Mouse (Mus musculus) limb, embryonic 13.5 days (tissue): ENCODE results near the gene Gnmt. TPM values are rescaled to one million over a fixed set of nuclear protein-coding genes. Genes with fewer than 3 reads are reported as not detected.

Experiments
- ATAC-seq: fragments of 200-750 bp; cut with Nextera tagmentation; 2 replicates; pipeline ENCODE4 v1.8.0; 2017; ENCODE audit warnings: low read depth, moderate number of reproducible peaks, moderate TSS enrichment; ENCODE audit not compliant: low FRiP score
- H3K27ac ChIP-seq: fragments of 300-500 bp; sonication (generic); 2 replicates; pipeline ENCODE4 v1.5.1; 2015; ENCODE audit warnings: inconsistent platforms, mild to moderate bottlenecking, moderate library complexity
- H3K27me3 ChIP-seq: fragments of 300-500 bp; sonication (generic); 2 replicates; pipeline ENCODE4 v1.6.1; 2015; ENCODE audit warnings: mild to moderate bottlenecking, inconsistent platforms
- H3K36me3 ChIP-seq: fragments of 300-500 bp; sonication (generic); 2 replicates; pipeline ENCODE4 v1.6.1; 2015; ENCODE audit warnings: inconsistent platforms, mild to moderate bottlenecking, moderate library complexity
- H3K4me1 ChIP-seq: fragments of 300-500 bp; sonication (generic); 2 replicates; pipeline ENCODE4 v1.6.1; 2015; ENCODE audit warnings: inconsistent platforms
- H3K4me2 ChIP-seq: fragments of 300-500 bp; sonication (generic); replicated peaks from 2 replicates; pipeline ENCODE4 v1.6.1; 2015; ENCODE audit warnings: inconsistent platforms, mild to moderate bottlenecking, moderate library complexity
- H3K4me3 ChIP-seq: fragments of 300-500 bp; sonication (generic); 2 replicates; pipeline ENCODE4 v1.5.1; 2015; ENCODE audit warnings: moderate library complexity, mild to moderate bottlenecking, inconsistent platforms
- H3K9ac ChIP-seq: fragments of 300-500 bp; sonication (generic); 2 replicates; pipeline ENCODE4 v1.6.1; 2015; ENCODE audit warnings: mild to moderate bottlenecking, inconsistent platforms
- H3K9me3 ChIP-seq: fragments of 300-500 bp; sonication (generic); 2 replicates; pipeline ENCODE4 v1.6.1; 2016; ENCODE audit warnings: inconsistent platforms
- WGBS: fragments of 180-500 bp; shearing (Covaris S2); methylation state at CpG from one replicate; pipeline ENCODE4 v1.1.7; 2015; 5-methylcytosine and 5-hydroxymethylcytosine counted together
- polyA plus RNA-seq: library from polyadenylated mRNA; unstranded; fragments of >200 nt; fragmentation: Nextera tagmentation; extraction: Ambion mirVana; gene quantifications from 2 replicates; pipeline ENCODE4 v1.2.1, GENCODE M21; 2015

Gene Gnmt
- polyA plus RNA-seq, 1 experiment from 2014 or later = 0.57 TPM

- 0 out of 2 replicates have a peak overlapping the region, but pooled peaks have one; percentile 2 for H3K9ac ChIP-seq
- H3K27me3 ChIP-seq = no peaks in the 10 kb centered on the region
- no peak for ATAC-seq
- WGBS = 49% methylated on average over 5 of the region's 5 CpGs
- no peaks in the 10 kb centered on the region for H3K9me3 ChIP-seq
- H3K4me1 ChIP-seq = peaks cover 25% of the 10 kb centered on the region
- H3K36me3 ChIP-seq = peaks cover 51% of the 10 kb centered on the region
- H3K27ac ChIP-seq = no peak overlapping the region
- H3K4me3 ChIP-seq = no peak overlapping the region
- H3K4me2 ChIP-seq = no peak overlapping the region
Observed at GRCm38 (mm10) chr17:46699245-46699644, 29.7 kb downstream of the Gnmt start.

DNA sequence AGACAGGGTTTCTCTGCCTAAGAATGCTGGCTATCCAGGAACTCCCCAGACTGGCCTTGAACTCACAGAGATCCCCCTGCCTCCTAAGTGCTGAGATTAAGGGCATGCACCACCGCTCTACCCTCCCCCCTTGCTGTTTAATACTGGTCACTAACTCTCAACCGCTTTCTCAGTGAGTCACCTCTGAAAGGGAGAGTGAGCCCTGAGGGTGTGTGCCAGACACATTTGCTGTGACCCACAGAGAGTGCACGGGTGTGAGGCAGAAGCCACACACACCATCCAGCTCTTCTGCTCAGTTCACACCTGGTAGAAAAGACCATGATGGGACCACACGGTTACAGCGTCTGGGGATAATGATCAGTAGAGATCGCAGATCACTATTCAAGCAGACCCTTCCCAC, 30.5 kb downstream of the Gnmt start:
- 79% methylated on average over 6 of the region's 6 CpGs for WGBS

GRCm38 (mm10) chr17:46694517-46695063, 34.4 kb downstream of the Gnmt start:
- Histone ChIP-seq H3K27me3 (no peaks in the 10 kb centered on the region), H3K36me3 (peaks cover 61% of the 10 kb centered on the region), H3K9ac (no peak overlapping the region), H3K4me2 (no peak overlapping the region), H3K4me1 (no peaks in the 10 kb centered on the region), H3K9me3 (no peaks in the 10 kb centered on the region), H3K4me3 (no peak overlapping the region), H3K27ac (no peak overlapping the region)
- WGBS = 86% methylated on average over 1 of the region's 1 CpGs
- ATAC-seq = no peak

More for the DNA sequence above, 30.5 kb downstream of the Gnmt start:
- Histone ChIP-seq H3K27me3 (no peaks in the 10 kb centered on the region), H3K9ac (no peak overlapping the region), H3K4me3 (no peak overlapping the region), H3K9me3 (no peaks in the 10 kb centered on the region), H3K4me1 (peaks cover 19% of the 10 kb centered on the region), H3K4me2 (no peak overlapping the region), H3K27ac (no peak overlapping the region), H3K36me3 (peaks cover 54% of the 10 kb centered on the region)
- no peak for ATAC-seq

DNA sequence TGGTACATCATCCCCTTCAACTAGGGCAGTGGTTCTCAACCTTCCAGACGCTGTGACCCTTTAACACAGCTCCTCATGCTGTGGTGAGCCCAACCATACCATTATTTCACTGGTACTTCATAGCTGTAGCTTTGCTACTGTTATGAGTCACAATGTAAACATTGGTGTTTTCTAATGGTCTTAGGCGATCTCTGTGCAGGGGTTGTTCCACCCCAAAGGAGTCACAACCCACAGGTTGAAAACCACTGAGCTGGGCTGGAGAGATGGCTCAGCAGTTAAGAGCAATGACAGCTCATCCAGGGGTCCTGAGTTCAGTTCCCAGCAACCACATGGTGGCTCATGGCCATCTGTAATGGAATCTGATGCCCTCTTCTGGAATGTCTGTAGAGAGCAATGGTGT, 37.6 kb downstream of the Gnmt start:
- Histone ChIP-seq H3K9ac (no peak overlapping the region), H3K4me2 (no peak overlapping the region), H3K9me3 (no peaks in the 10 kb centered on the region), H3K4me1 (no peaks in the 10 kb centered on the region), H3K36me3 (peaks cover 44% of the 10 kb centered on the region), H3K27ac (no peak overlapping the region), H3K27me3 (no peaks in the 10 kb centered on the region), H3K4me3 (no peak overlapping the region)
- ATAC-seq = no peak
- WGBS = 86% methylated on average over 2 of the region's 2 CpGs

DNA sequence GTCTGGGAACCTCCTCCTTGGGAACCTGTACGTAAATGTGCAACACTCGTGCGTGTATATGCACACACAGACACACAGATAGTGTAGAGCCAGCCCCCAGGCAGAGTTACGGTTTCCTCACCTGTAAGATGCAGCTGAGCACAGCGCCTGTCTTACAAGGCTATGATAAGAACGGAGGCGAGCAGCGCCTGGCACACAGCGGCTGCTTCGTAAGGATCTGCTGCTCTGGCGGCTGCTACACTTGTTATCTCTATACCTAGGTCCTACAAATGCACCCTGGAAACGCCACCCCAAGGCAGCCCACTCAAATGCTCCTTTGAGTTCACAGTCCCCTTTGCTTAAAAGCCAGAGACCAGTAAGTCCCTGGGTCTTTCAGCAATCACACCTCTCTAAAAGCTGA, 38.3 kb downstream of the Gnmt start:
- H3K27me3 ChIP-seq = no peaks in the 10 kb centered on the region
- no peaks in the 10 kb centered on the region for H3K9me3 ChIP-seq
- H3K9ac ChIP-seq = no peak overlapping the region
- ATAC-seq = no peak
- no peak overlapping the region for H3K4me2 ChIP-seq
- no peak overlapping the region for H3K4me3 ChIP-seq
- 92% methylated on average over 12 of the region's 12 CpGs for WGBS
- peaks cover 44% of the 10 kb centered on the region for H3K36me3 ChIP-seq
- no peaks in the 10 kb centered on the region for H3K4me1 ChIP-seq
- no peak overlapping the region for H3K27ac ChIP-seq

- ATAC-seq = no peak
Observed at GRCm38 (mm10) chr17:46685913-46686312, 43.1 kb downstream of the Gnmt start.

DNA sequence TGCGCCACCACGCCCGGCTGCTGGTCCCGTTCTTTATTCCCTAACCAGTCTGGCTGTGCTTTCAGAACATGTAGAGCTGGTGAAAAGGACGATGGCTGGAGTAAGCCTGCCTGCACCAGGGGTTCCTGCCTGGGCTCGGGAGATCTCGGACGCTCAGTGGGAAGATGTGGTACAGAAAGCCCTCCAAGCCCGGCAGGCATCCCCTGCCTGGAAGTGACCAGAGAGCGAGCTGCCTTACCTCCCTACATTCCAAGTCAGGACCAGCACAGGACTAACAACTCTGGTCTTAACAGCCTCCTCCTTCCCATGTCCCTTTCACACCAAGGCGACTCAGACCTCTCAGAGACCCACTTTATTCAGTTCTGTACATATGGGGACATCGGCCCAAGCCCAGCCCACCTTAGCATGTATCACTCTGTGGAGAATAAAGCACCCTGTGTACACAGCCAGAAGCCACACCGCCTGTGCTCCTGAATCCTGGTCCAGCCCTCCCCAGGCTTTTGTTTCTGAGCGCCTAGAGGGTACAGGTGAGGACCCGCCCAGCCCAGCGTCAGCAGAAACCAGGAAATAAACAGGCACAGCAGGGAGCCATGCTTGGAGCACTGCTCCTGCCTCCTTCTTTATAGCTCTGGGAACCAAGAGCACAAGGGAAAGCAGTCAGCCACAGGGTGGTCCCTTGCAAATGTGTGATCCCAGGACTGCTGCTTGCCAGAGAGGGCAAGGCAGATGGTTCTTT, 46.1 kb downstream of the Gnmt start:
- WGBS = 83% methylated on average over 16 of the region's 16 CpGs
- ATAC-seq = no peak
- Histone ChIP-seq H3K9ac (0 out of 2 replicates have a peak overlapping the region, but pooled peaks have one; percentile 19), H3K4me3 (no peak overlapping the region), H3K4me2 (no peak overlapping the region), H3K9me3 (no peaks in the 10 kb centered on the region), H3K27ac (no peak overlapping the region), H3K4me1 (peaks cover 27% of the 10 kb centered on the region), H3K27me3 (no peaks in the 10 kb centered on the region), H3K36me3 (peaks cover 59% of the 10 kb centered on the region)

More at GRCm38 (mm10) chr17:46685913-46686312, 43.1 kb downstream of the Gnmt start:
- H3K4me1 ChIP-seq = peaks cover 8% of the 10 kb centered on the region
- H3K36me3 ChIP-seq = peaks cover 58% of the 10 kb centered on the region
- WGBS = 92% methylated on average over 6 of the region's 6 CpGs
- H3K27ac ChIP-seq = no peak overlapping the region
- H3K9me3 ChIP-seq = no peaks in the 10 kb centered on the region
- no peak overlapping the region for H3K9ac ChIP-seq
- H3K4me2 ChIP-seq = no peak overlapping the region
- no peak overlapping the region for H3K4me3 ChIP-seq
- H3K27me3 ChIP-seq = no peaks in the 10 kb centered on the region

- H3K4me1 ChIP-seq = peaks cover 27% of the 10 kb centered on the region
- peak overlapping the region; percentile 88 for H3K4me3 ChIP-seq
- H3K36me3 ChIP-seq = peaks cover 59% of the 10 kb centered on the region
- no peaks in the 10 kb centered on the region for H3K9me3 ChIP-seq
- H3K4me2 ChIP-seq = peak overlapping the region; percentile 90
- H3K9ac ChIP-seq = peak overlapping the region; percentile 75
- 22% methylated on average over 12 of the region's 12 CpGs for WGBS
- H3K27me3 ChIP-seq = no peaks in the 10 kb centered on the region
- H3K27ac ChIP-seq = peak overlapping the region; percentile 49
- ATAC-seq = no peak
Observed at GRCm38 (mm10) chr17:46681466-46682118, 47.4 kb downstream of the Gnmt start.

DNA sequence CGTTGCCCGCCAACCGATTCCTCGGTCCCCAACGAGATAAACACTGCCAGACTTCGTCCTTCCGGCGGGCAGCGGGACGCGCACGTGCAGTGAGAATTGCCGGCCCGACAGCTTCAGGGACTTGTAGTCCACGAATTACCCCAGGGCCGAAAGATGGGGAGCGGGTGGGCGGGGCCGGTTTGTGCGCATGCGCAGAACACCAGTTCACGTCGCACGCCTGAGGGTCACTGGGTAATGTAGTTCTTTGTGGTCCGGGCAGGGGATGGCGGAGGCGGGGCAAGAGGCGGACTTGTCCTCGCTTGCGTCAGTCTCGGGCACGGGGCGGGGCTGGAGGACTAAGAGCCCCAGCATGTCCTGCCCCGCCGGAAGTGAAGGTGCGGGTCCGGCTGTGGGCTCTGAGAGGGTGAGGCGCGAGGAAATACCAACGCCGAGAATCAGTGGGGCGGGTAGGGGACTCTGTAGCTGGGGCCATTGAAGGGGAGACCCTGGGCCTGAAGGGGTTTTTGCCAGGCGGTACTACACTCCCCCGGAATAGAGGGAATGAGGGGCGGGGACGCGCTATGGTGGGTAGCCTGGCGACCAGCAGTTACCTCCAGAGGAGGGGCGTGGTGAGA, 48.1 kb downstream of the Gnmt start, which contains the start of gene Klhdc3:
Klhdc3 (minus strand) TSS at position 155 of the 614 bp plus-strand sequence.
- Histone ChIP-seq H3K9me3 (no peaks in the 10 kb centered on the region), H3K36me3 (peaks cover 59% of the 10 kb centered on the region), H3K4me1 (peaks cover 27% of the 10 kb centered on the region), H3K27me3 (no peaks in the 10 kb centered on the region), H3K27ac (peak within 1 kb of the TSS; percentile 90), H3K4me2 (peak within 1 kb of the TSS; percentile 90), H3K4me3 (peak within 1 kb of the TSS; percentile 88), H3K9ac (peak within 1 kb of the TSS; percentile 81)
- peak; percentile 98 for ATAC-seq
- WGBS = under 1% methylated on average over 49 of the region's 49 CpGs

DNA sequence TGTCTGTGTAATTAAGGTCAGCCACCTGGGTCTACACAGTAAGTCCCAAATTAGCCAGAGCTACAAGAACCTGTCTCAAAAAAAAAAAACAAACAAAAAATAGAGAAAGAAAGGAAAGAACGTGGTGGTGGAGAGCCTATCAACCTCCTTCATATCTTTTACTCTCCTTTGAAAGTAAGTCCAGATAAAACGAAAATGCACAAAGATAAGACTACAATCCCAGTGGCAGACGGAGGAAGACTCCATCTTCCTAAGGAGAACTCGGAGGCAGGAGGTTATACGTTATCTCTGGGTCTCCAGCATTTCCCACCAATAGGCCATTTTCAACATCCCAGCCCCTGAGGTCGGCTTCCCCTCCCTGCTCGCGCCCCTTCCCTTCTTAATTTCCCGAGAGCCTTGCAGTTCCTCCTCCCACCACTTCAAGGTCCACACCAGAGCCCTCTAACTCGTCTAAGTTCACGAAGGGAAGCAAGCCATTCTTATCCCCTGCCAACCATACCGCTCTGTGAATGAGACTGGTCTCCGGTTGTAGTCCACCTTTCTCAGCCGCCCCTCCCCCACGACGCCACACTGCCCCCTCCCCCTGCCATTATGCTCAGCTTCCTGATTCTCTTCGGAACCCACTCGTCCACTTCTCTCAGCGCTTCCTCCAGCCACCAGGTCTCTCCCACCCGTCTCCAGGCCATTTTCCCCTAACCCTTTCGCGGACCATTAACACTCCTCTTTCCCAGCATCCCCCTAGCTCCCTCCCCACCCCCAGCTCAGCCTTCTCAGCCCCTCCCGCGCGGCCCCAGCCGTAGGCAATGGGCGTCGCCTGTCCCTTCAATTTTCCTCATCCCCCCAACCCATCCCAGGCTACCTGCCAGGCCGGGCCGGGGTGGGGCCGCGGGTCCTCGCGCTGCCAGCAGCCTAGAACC, 48.9 kb downstream of the Gnmt start:
- peak; percentile 64 for ATAC-seq

DNA sequence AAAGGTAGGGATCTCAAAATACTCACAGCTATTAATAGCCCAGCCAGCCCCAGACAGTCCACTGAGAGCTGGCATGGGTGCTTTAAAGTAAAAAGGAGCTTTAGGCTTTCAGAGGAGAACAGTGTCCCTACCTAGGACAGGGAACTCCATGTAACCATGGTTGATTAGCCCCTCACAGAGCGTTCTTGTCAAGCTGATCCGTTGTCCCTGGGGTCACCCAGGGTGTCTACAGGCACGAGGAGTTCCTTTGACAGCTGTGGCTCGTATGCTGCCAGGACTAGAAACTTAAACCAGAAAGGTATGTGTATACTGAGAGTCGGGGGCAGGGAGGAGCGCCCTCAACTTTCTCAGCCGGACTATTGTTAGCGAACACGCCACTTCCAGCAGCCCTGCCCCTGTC, 50.1 kb downstream of the Gnmt start:
- Histone ChIP-seq H3K9me3 (no peaks in the 10 kb centered on the region), H3K27ac (peak overlapping the region; percentile 28; the same call in 1 of the 2 replicates), H3K27me3 (no peaks in the 10 kb centered on the region), H3K9ac (peak overlapping the region; percentile 81), H3K4me3 (peak overlapping the region; percentile 88), H3K4me1 (peaks cover 37% of the 10 kb centered on the region), H3K36me3 (peaks cover 54% of the 10 kb centered on the region), H3K4me2 (peak overlapping the region; percentile 90)
- 55% methylated on average over 9 of the region's 9 CpGs for WGBS
- no peak for ATAC-seq

More for the DNA sequence above, 48.9 kb downstream of the Gnmt start:
- WGBS = under 1% methylated on average over 34 of the region's 34 CpGs
- Histone ChIP-seq H3K27me3 (no peaks in the 10 kb centered on the region), H3K9me3 (no peaks in the 10 kb centered on the region), H3K4me1 (peaks cover 29% of the 10 kb centered on the region), H3K36me3 (peaks cover 59% of the 10 kb centered on the region), H3K9ac (peak overlapping the region; percentile 81), H3K4me3 (peak overlapping the region; percentile 88), H3K27ac (peak overlapping the region; percentile 90), H3K4me2 (peak overlapping the region; percentile 90)
